Mouse (Mus musculus) common myeloid progenitor, adult 5-6 weeks (primary cell): ENCODE data around the gene Abca2. TPM values are rescaled to one million over a fixed set of nuclear protein-coding genes. Genes with fewer than 3 reads are reported as not detected.
A peak's percentile ranks its signal among the peaks of the same experiment; 100 is the strongest.

Experiments
- ATAC-seq: replicated peaks from 2 replicates; pipeline ENCODE4 v1.8.0; 2016; ENCODE audit warnings: low read depth, mild to moderate bottlenecking, moderate TSS enrichment, inconsistent platforms; ENCODE audit not compliant: poor library complexity, severe bottlenecking
- total RNA-seq: library from RNA; stranded (forward); fragments of 200-1000, 187-1606 nt; gene quantifications from 2 replicates; pipeline ENCODE4 v1.2.3, GENCODE M21; 2017

Abca2 gene
- total RNA-seq, 1 experiment from 2014 or later: 49.9 TPM

DNA sequence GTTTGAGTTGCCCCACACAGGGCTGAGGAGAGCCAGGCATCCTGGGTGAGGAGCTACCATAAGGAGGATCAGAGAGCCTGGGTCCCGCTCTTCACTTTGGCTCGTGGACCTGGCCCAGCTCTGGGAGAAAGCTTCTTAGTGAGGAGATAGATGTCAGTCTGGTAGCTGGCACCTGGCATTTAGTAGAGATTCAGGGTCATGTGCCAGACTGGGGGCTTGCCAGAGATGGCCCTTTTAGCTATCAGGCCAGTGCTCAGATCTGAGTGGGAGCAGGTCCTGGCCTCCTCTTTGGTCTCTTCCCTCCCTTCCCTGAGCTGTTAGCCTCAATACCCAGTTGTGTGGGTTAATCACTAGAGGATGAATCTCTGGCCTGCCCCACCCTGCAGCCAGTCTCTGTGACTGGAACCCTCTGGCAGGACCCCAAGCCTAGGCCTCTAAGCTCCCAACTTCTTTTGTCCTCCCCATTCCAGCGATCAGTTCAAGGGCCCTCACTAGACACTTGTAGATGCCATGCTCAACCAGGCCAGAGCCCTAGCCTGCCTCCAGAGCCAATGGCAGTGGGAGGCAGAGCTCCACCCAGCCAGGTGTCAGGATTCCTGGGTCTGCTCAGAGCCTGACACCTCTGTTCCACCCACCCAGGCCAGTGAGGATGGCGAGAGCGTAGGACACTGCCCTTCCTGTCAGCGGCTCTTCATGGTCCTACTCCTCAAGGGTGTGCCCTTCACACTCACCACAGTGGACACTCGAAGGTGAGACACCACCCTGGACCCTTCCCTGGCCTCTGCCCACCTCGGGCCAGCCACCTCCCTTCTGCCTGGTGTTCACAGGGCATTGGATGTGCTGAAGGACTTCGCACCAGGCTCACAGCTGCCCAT lies 28.8 kb downstream of the Abca2 start:
- no peak for ATAC-seq

GRCm38 (mm10) chr2:25458911-25459310 lies 30.4 kb downstream of the Abca2 start:
- no peak for ATAC-seq

GRCm38 (mm10) chr2:25460135-25460534 lies 31.6 kb downstream of the Abca2 start:
- no peak for ATAC-seq

GRCm38 (mm10) chr2:25460551-25461309 lies 32.2 kb downstream of the Abca2 start, which contains the start of gene Paxx:
Gene Paxx (minus strand): TSS chr2:25461094.
- ATAC-seq: peak; percentile 87

DNA sequence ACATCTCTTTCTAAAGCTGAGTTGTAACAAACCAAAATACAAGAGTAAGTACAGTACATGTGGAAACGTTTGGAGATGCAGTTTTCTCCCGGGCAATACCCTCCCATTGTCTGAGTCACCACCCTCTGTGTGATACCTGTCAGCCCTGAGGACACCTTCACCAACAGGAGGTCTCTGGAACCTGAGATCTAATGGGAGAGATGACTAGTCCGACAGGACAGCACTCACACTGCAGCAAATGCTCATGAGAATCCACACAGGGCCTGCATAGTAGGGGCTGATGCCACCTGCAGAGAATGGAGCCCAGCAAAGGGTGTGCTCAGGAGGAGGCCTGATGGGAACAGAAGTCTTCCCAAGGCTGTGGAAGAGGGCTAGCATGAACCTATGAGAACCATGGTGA lies 32.9 kb downstream of the Abca2 start:
- ATAC-seq: no peak

- ATAC-seq: no peak
Observed at GRCm38 (mm10) chr2:25463630-25464029, 35.1 kb downstream of the Abca2 start.

DNA sequence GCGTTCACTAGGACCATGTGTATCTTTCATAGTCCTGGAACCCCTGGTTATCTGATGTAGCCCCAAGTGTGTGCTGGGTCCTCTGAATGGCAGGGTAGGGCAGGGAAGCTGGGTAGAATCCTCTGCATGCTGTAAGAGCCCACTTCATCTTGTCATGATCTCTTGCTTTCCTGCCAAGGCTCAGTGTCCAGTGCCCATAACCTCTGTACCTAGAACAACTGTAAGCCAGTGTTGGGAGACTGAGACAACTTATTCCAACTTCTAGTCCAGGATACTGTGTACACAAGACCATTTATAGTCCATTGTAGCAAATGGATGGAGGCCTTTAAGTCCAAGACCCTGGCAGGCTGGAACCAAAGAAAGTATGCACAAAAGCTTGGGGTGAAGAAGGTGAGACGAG lies 36.8 kb downstream of the Abca2 start:
- ATAC-seq: no peak

- ATAC-seq: peak; percentile 71
Observed at GRCm38 (mm10) chr2:25465816-25466635, 37.5 kb downstream of the Abca2 start.

DNA sequence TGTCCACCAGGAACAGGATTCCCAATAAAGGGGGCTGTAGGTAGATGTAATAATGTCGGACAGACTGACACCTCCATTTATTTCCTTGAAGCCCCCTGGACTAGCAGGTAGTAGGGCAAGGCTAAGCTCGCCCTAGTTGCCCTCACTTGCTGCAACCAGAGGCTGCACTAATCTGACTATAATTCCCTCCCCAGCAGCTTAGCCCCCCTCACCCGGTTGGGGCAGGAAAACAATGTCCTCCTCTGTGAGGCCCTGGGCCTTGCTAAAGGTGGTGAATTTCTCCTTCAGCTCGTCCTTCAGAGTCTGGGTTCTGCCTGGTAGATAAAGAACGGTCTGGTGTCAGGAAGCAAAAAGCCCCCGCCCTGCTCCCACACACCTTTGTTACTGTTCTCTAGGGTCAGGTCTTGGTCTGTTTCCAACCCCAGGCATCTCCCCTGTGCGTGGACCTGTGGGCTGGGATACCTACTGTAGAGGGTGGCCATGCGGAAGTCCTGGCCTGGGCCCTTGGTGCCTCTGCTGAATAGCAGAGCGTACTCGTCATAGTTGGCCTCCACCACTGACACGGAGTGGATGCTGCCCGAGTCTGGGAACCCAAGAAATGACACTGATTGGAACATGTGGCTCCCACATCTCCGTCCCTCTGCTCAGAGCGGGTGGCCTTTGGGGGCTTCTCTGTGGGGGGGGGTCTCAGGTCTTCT lies 39.3 kb downstream of the Abca2 start:
- no peak for ATAC-seq

DNA sequence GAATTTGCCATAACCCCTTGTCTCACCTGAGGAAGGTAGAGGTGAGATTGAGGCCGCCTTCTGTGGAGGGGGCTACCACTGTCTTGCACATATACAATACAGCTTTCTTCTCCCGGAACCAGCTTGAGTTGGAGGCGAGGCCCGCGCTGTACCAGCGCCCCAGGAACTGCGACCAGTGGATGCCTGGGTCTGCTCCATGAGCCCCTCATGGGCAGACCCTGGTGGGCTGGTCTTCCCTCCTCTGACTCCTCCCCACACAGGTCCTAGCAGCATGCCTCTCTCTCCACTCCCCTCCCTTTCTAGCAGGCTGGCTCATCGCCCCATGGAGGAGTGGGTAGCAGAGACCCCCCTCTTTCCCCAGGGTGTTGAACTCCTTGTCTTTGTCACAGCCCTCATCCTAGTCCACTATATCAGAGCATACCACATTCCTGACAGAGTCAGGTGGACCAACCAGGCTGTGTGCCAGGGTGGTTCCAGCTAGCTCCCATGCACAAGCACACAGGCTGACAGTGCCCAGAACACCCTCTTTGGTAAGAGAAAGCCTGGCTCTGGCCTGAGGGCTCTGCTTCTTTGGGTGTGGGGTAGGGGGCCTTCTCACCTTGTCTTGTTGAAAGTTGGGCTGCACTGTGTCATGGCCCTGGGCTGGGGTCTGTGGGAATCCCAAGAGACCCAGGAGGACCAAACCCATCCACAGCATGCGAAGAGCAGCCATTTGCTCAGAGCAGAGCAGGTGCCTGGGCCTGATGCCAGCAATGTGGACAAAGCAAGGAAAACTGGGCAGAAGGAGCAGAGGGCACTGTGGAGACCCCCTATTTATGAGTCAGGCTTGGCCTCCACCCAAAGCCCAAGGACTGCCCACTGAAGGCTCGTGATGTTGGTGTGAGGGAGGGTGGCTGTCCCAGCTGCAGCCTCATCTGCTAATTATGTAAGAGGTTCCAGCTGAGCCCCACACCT lies 40.7 kb downstream of the Abca2 start:
- ATAC-seq: no peak

DNA sequence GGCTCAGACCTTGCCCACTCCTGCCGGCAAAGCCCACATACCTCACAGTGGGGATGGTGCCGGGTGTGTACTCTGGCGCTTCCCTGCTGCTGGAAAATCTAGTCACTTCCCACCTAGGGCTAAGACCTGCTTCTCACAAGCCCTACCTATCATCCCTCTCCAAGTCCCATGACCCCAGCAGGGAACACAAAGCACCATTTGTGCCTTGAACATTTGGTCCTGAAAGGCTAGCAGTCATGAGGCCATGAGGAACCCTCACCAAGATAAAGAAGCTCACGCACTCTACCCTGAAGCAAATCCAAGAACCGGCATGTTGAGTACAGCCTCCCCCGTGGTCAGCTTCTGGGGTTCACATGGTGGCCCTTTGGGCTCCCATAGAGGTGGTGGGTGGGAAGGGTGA lies 41.5 kb downstream of the Abca2 start, which contains the start of gene Ptgds:
Gene Ptgds (minus strand): TSS at position 78 of the 400 bp plus-strand sequence.
- no peak for ATAC-seq

DNA sequence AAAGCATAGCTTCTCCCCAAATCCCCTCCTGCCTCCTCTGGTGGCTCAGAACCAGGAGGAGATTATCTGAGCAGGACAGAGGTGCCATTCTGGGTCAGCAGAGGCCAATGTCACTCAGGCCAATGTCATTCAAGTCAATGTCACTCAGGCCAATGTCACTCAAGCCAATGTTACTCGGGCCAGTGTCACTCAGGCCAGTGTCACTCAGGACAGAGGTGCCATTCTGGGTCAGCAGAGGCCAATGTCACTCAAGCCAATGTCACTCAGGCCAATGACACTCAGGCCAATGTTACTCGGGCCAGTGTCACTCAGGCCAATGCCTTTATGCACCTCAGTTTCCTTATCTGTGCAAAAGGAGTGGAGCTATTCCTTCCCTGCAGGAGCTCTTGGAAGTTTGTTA lies 44.0 kb downstream of the Abca2 start:
- ATAC-seq: no peak

DNA sequence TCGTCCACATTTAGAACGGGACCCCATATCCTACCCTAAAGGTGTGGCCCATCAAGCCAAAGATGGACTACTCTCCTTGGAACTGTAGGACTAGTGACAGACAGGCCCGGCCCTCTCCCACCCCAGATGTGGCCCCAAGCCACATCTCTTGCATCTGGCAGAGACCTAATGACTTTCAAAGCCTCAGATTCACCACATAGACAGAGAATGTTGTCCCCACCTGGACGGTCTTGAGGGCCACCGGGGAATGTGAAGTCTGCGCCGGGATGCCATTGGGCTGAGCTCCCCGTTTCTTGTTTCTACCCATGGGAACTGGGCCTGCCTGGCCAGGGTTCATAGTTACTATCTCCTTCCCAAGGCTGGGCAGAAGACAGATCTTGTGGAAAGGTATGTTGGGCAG lies 49.0 kb downstream of the Abca2 start:
- no peak for ATAC-seq

GRCm38 (mm10) chr2:25477967-25478675 lies 49.6 kb downstream of the Abca2 start:
- ATAC-seq: no peak

DNA sequence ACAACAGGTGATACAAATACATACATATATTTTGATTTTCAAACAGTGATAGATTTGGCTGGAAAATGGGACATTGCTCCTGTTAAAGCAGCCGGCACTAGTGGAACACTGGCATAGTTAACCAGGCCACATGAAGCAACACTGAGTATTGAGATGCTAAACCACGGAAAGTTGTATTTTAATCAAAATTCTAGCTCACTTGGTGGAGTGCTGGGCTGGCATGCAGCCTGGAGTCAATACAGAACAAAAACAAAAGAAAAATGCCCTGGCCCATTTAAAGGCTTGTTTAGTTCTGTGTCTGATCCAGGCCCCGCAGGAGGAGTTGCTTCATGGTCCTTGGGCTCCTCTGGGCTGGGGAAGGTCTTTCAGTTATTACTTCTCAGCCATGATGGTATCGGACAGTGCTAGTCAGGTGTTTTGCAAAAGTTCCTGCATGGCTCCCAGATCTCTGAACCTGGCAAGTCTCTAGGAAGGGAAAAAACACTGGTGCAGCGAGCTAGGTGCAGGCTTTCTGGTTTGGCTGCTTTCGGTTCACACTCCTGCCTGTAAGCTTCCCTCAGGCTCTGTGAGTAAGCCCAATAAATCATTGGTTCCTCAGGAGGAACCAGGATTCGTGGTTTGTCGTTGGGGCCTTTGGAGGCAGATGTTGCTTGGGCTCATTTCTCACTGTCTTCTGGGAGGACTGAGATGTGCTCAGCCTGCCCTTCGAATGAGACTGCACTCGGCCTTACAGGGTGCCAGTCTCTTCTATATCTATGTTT lies 51.2 kb downstream of the Abca2 start:
- ATAC-seq: peak; percentile 19; the same call in 1 of the 2 replicates

DNA sequence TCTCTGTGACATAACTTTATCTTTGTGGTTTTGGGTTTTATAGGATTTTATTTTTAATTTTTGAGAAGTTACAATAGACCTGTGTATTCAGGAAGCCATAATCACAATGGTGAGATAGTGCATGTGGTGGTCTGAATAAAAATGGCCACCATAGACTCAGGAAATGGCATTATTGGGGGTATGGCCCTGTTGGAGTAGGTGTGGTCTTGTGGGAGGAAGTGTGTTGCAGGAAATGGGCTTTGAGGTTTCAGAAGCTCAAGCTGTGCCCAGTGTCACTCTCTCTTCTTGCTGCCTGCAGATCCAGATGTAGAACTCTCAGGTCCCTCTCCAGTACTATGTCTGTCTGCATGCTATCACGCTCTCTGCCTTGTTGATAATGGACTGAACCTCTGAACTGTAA lies 52.0 kb downstream of the Abca2 start:
- peak; percentile 76 for ATAC-seq

GRCm38 (mm10) chr2:25482969-25483368 lies 54.5 kb downstream of the Abca2 start:
- peak; percentile 66 for ATAC-seq
